Mouse (Mus musculus) lung, postnatal 0 days (tissue): ENCODE measurements at regions not wholly inside any gene's neighbourhood (a gene's known extent, or its start where the extent isn't known, plus 50 kb on each side); places are given as distances from the start of the nearest gene placed in this dataset.

Source experiments
- CTCF ChIP-seq: IDR thresholded peaks from 2 replicates; pipeline ENCODE4 v1.5.1; 2016; ENCODE audit warnings: antibody characterized with exemption, mild to moderate bottlenecking
- EP300 ChIP-seq: IDR thresholded peaks from 2 replicates; pipeline ENCODE4 v1.6.1; 2016; ENCODE audit warnings: antibody characterized with exemption, mild to moderate bottlenecking, control low read depth

GRCm38 (mm10) chr3:50615384-50616285 lies 172.2 kb upstream of the Slc7a11 start:
- TF ChIP-seq CTCF (no peak), EP300 (no peak)
